Mouse (Mus musculus) yolk sac, embryonic 10.5 days (tissue): Measurements from ENCODE around the gene Atp5g2.
"Not testable (repeated sequence)": the region's sequence is repeated elsewhere in the genome, so short reads cannot be mapped to it uniquely, and the experiment has no call there.

Experiments used
- DNase-seq: peaks from one replicate; pipeline ENCODE4 v3.0.0-alpha.2; 2017; ENCODE audit warnings: low spot score

Gene Atp5g2

DNA sequence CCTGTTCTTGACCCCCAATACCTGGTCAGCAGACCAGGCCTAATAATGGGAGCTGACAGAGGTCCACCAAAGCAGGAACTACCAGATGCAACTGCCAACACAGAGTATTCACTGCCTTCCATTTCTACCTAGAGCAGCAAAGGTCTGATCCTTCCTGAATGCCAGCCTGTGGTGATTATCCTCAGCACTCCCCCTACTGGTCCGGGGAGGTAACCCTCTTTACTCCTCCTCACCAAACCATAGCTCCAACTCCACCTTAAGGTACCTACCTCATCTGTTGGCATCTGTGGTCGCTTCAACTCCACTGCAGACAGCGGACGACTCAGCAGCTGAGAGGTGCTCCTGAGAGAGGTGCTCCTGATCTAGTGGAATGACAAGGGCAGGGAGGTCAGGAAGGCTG, 6.7 kb downstream of the Atp5g2 start:
- peak; percentile 38 for DNase-seq

DNA sequence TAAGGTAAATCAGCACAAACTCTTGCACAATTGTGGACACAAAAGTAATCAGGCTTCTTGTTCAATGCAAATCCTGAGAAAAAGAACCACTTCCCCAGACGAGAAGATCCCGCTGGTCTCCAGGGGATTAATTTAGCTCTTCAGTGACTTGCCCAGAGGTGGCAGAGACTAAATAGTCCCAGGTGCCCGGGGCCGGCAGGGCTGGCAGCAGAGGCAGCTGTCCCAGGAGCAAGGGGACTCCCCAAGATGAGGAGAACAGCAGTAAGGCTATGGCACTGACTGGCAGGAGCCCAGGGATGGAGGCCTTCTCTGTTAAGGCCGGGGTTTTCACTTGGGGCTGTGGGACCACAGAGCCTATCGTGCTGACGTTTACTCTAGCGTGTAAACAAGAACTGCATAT, 8.3 kb downstream of the Atp5g2 start:
- DNase-seq: no peak

DNA sequence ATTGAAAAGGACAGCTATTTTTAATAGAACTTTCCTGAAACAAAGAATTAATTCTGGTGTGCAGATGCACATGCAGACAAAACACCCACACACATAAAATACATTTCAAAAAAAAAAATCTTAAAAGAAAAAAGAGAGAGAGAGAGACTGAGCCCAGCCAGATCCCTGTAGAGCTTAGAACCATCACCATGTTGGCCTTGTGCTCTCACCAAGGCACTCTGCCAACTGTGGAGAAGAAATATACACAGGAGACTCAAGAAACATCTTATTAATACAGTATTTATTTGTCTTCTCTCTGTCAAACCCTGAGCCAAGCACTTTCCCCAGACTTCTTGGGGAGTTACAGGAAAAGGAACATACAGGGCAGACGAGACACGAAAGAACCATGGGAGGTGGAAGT, 9.6 kb downstream of the Atp5g2 start:
- not testable (repeated sequence) for DNase-seq

- DNase-seq: peak; percentile 66
Measured at GRCm38 (mm10) chr15:102657926-102658381, 14.2 kb downstream of the Atp5g2 start.

DNA sequence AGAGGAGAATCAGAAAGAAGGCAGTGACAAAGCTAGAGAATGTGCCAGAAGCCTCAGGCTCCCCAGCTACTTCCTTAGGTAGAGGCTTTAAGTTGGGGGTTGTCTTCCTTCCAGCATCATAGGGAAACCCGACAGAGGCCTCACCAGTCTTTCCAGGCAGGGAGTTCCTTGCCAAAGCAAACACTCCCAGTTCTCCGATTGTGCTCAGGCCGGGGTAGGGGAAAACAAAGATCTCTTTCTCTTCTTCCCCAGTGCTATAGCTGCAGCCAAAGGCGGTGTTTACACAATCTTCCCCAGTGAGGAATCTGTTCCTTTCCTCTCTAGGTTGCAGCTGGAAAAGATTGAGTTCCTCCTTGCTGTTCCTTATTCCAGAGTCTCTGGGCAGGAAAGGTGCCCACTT, 15.5 kb downstream of the Atp5g2 start:
- DNase-seq: peak; percentile 23

GRCm38 (mm10) chr15:102651928-102652660, 20.1 kb downstream of the Atp5g2 start:
- not testable (repeated sequence) for DNase-seq

DNA sequence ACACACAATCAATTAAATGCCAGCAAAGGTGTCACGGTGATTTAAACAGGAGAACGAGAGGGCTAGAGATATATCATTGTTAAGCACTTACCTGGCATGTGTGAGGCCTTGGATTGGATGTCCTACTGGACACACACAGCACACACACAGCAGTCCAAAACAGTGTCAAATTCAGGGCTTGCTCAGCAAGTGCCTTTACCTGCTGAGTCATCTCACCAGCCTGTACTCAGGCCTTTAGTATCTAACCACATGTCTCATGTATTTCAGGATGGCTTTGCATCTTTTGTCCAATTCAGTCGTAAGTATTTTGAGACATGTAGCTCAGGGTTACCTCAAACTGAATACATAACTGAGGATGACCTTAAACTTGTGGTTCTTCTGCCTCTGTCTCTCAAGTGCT, 21.0 kb downstream of the Atp5g2 start:
- no peak for DNase-seq

DNA sequence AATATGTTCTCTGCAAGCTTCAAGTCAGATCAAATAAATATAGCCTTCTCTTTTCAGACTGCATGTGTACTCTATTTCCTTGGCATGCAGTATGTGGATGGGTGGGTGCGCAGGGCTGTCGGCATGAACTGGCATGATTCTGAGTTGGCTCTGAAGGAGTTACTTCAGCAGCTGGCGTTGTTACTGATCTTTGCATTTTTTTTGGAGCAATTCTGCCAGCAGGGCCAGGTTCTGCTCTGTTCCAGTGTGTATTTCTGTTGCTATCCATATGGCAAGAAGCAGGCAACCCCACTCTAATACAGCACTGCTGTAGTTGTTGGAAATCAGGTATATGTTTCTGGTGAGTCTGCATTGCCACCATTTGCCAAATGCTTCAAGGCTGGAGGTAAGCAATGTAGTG, 36.3 kb downstream of the Atp5g2 start:
- no peak for DNase-seq

DNA sequence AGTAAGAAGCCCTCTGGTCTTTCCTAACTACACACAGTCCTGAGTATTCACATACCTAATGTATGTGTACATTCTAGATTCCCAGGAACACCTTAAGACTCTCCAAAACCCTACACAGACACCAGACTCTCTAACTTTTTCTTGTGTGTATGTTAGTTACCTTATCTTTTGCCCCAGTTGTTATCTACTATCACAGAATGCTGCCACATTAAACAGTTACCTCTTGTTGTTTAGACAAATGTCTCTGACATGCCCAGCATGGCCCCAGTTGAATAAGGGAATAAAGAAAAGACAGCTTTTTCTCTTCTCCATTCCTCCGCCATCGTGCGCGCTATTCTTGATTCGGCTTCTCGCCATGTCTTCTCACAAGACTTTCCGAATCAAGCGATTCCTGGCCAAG, 37.5 kb downstream of the Atp5g2 start:
- no peak for DNase-seq

DNA sequence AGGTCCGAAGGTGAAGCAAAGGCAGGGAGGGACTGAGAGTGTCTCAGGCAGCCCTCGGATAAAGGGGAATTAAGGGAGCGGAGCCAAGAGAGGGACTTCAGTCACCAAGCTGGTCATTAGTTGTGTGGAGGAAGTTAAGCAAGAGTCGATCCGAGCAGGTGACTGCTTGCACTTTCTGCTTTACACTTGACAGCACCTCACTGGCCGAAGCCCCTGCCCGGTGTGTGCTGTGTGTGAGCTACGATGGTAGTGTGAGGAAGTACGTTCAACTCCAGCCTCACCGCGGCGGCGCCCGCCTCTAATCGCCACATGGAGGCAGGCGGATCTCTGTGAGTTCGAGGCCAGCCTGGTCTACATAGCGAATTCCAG, 46.5 kb downstream of the Atp5g2 start:
- no peak for DNase-seq

- DNase-seq: peak; percentile 99
Measured at GRCm38 (mm10) chr15:102624970-102625686, 47.0 kb downstream of the Atp5g2 start, which contains the start of the genes Gm28047 and Atf7. Gene Gm28047 (minus strand): TSS chr15:102625067. Gene Atf7 (minus strand): TSS chr15:102625464.

GRCm38 (mm10) chr15:102624291-102624969, 47.7 kb downstream of the Atp5g2 start:
- DNase-seq: no peak

DNA sequence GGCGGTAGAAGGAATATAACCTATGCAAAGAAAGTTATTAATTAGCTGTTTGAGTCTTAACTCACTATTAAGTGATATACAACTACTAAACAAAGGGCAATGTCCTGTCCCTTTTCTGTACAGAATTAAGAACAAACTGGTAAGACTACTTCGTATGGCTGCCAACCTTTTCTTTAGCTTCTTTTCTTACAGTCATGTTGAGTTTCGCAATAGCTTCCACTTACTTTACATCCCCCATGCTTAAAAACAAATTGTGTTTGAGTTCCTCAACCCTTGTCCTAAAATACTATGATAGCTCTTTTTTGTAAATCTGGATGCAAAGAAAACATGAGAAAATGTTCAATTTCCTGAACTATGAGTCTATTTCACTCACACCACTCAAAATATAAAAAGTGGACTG, 49.0 kb downstream of the Atp5g2 start:
- no peak for DNase-seq

- no peak for DNase-seq
Measured at GRCm38 (mm10) chr15:102622536-102622935, 49.6 kb downstream of the Atp5g2 start.

- no peak for DNase-seq
Measured at GRCm38 (mm10) chr15:102620765-102621164, 51.4 kb downstream of the Atp5g2 start.

DNA sequence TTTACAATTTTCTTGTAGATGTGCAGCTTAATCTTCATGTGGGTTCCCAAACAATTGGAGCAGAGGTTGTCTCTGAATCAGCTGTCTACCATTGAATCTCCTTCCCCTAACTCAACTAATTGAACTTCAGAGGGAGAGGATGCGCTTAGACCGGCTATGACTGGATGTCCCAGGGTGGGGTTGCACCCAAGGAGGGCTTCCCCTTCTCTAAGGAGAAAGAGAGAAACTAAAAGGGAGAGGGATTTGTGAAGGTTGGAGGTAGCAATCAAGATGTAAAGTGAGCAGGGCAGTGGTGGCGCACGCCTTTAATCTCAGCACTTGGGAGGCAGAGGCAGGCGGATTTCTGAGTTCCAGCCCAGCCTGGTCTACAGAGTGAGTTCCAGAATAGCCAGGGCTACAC, 52.7 kb downstream of the Atp5g2 start:
- no peak for DNase-seq

DNA sequence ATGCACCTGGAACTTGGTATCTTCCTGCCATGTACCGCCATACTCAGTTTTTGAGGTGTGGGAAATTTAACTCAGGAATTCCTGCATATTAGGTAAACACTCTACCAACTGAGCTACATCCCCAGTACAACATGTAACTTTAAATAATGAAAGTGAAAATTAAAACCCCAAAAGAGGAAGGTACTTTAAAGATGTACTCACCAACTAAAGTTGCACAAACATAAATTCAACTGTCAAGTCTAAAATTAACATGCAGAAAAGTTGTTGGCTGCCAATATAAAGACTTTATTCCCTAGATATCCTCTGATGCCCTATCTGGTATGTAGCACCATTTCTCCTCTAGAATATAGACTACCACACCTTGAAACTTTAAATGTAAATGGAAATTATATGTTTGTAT, 54.5 kb downstream of the Atp5g2 start:
- no peak for DNase-seq

DNA sequence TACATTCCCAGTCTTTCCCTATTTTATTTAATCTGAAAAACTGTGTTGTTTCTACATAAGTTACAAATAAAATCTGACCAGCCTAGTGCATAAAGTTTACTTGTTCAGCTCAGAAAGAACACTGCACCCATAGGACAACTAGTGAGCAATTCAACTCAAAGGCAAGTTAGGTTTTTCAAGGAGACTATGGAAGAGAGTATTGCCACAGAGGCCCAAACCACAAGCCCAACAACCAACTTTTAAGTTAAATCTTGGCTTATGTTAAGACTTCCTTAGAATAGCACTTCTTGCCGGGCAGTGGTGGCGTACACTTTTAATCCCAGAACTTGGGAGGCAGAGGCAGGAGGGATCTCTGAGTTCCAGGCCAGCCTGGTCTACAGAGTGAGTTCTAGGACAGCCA, 56.0 kb downstream of the Atp5g2 start:
- no peak for DNase-seq

DNA sequence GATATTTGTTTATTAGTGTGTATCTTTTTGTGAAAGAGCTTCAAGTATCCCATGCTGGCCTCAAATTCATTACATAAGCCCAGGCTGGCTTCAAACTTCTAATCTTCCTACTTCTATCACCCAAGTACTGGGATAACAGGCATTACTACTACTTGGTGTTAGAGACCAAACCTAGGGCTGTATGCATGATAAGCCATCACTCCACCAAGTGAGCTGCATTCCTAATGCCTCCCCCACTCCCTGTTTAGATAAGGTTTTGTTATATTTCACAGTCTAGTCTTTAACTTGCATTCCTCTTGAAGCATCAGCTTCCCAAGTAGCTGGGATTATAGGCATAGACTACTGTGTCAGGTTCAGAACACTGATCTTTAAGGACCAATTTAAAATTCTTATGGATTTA, 57.9 kb downstream of the Atp5g2 start:
- no peak for DNase-seq

DNA sequence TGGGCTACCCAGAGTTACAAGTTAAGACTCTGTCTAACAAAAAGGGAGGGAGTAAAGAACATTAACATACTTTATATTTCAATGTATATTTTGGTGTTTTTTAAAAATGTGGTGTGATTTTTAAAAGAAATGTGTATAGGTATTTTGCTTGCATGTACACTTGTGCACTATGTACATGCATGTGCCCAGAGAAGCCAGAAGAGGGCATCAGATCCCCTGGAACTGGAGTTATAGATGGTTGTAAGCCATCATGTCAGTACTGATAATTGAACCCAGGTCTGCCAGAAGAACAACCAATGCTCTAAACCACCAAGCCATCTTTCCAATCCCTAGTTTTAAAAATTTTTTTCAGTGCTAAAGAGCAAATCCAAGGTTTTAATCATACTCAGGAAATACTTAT, 59.2 kb downstream of the Atp5g2 start:
- DNase-seq: no peak
